Mouse (Mus musculus) testis, adult 2 months (tissue): ENCODE data around the gene Nfe2l1. TPM values are rescaled to one million over a fixed set of nuclear protein-coding genes. Genes with fewer than 3 reads are reported as not detected.
"Not testable (repeated sequence)": the region's sequence is repeated elsewhere in the genome, so short reads cannot be mapped to it uniquely, and the experiment has no call there.

Source experiments
- H3K27ac ChIP-seq: fragments of 200-500 bp; 2 replicates; pipeline ENCODE4 v1.5.1; 2012; ENCODE audit warnings: low read depth, low read length; ENCODE audit not compliant: control insufficient read depth, insufficient read depth
- H3K27me3 ChIP-seq: fragments of 200-500 bp; 2 replicates; pipeline ENCODE4 v1.6.1; 2012; ENCODE audit warnings: mild to moderate bottlenecking, low read length, moderate library complexity; ENCODE audit not compliant: control insufficient read depth, insufficient read depth
- H3K36me3 ChIP-seq: fragments of 200-500 bp; 2 replicates; pipeline ENCODE4 v1.6.1; 2012; ENCODE audit warnings: mild to moderate bottlenecking, low read length; ENCODE audit not compliant: control insufficient read depth, insufficient read depth
- H3K4me1 ChIP-seq: fragments of 200-500 bp; 2 replicates; pipeline ENCODE4 v1.6.1; 2012; ENCODE audit warnings: low read length; ENCODE audit not compliant: control insufficient read depth, insufficient read depth
- H3K4me3 ChIP-seq: fragments of 200-500 bp; 2 replicates; pipeline ENCODE4 v1.5.1; 2012; ENCODE audit warnings: low read depth, mild to moderate bottlenecking, low read length, moderate library complexity, mixed read lengths; ENCODE audit not compliant: control insufficient read depth
- CTCF ChIP-seq: fragments of 200-500 bp; IDR thresholded peaks from 2 replicates; pipeline ENCODE4 v1.5.1; 2012; ENCODE audit warnings: low read depth, mild to moderate bottlenecking, inconsistent platforms, low read length, moderate library complexity; ENCODE audit not compliant: control insufficient read depth, insufficient read depth, insufficient replicate concordance
- POLR2A ChIP-seq: fragments of 200-500 bp; IDR thresholded peaks from 2 replicates; pipeline ENCODE4 v1.6.1; 2012; ENCODE audit warnings: low read depth, mild to moderate bottlenecking, inconsistent platforms, low read length, moderate library complexity; ENCODE audit not compliant: control insufficient read depth
- polyA plus RNA-seq: library from polyadenylated mRNA; depleted of rRNA; stranded (reverse); fragments of >200 nt; gene quantifications from 2 replicates; pipeline ENCODE4 v1.2.3, GENCODE M21; 2012

The Nfe2l1 gene
- polyA plus RNA-seq, 1 experiment = 59.1 TPM

DNA sequence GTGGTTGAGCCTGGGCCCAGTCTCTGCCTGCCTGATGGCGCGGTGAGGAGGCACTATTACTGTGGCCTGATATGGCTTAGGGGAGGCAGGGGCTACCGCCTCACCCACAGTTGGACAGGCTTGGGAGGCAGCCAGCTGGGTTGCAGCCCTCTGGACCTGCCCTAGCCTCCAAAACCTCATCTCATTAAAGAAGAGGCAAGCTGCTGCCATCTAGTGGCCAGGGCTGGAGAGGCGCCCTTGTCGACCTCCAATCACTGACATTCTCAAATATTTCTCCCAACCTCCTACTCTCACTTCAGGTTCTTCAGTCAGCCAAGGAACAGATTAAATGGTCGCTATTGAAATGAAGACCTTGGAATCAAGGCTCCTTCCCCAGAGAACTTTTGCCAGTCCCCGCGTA, 30.8 kb upstream of the Nfe2l1 start:
- no peak for TF ChIP-seq POLR2A
- peak; percentile 91 for TF ChIP-seq CTCF
- Histone ChIP-seq H3K27ac (peak overlapping the region; percentile 67; the same call in 1 of the 2 replicates), H3K27me3 (no peaks in the 10 kb centered on the region), H3K4me3 (peak overlapping the region; percentile 90), H3K36me3 (no peaks in the 10 kb centered on the region), H3K4me1 (peaks cover 27% of the 10 kb centered on the region)

DNA sequence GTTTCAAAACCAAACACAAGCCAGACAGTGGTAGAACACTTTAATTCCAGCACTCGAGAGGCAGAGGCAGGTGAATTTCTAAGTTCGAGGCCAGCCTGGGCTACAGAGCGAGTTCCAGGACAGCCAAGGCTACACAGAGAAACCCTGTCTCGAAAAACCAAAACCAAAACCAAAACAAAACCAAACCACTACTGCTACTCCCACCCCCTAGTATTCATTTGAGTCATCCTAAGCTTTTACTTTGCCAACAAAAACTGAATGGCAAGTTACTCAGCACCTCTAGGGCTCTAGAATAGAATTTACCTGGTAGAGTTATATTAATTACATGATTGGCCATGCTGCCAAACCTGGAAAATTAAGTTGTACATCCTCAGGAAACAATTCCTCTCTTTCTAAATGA, 29.9 kb upstream of the Nfe2l1 start:
- Histone ChIP-seq H3K27ac (no peak overlapping the region), H3K4me1 (peaks cover 27% of the 10 kb centered on the region), H3K4me3 (no peak overlapping the region), H3K36me3 (no peaks in the 10 kb centered on the region), H3K27me3 (no peaks in the 10 kb centered on the region)
- TF ChIP-seq POLR2A (no peak), CTCF (no peak)

DNA sequence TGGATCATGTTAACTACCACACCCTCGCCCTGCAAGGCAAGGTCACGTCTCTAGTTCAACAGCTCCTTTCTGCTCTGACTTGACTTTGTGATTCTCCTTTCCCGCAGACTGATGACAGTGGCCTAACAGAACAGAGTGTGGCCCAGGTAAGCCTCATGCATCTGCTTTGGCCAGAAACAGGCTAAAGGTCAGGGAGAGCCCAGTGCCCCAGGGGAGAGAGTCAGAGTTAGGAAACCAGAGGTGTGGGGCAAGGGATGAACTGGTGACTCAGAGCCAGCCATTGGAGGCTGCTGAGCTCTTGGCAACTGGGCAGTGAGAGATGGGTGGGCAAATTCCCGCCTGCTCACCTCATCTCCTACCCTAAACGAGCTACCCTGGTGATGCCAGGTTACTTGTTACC, 27.7 kb upstream of the Nfe2l1 start:
- H3K36me3 ChIP-seq = no peaks in the 10 kb centered on the region
- H3K4me3 ChIP-seq = no peak overlapping the region
- peaks cover 16% of the 10 kb centered on the region for H3K4me1 ChIP-seq
- TF ChIP-seq POLR2A (no peak), CTCF (no peak)
- H3K27me3 ChIP-seq = no peaks in the 10 kb centered on the region
- no peak overlapping the region for H3K27ac ChIP-seq

DNA sequence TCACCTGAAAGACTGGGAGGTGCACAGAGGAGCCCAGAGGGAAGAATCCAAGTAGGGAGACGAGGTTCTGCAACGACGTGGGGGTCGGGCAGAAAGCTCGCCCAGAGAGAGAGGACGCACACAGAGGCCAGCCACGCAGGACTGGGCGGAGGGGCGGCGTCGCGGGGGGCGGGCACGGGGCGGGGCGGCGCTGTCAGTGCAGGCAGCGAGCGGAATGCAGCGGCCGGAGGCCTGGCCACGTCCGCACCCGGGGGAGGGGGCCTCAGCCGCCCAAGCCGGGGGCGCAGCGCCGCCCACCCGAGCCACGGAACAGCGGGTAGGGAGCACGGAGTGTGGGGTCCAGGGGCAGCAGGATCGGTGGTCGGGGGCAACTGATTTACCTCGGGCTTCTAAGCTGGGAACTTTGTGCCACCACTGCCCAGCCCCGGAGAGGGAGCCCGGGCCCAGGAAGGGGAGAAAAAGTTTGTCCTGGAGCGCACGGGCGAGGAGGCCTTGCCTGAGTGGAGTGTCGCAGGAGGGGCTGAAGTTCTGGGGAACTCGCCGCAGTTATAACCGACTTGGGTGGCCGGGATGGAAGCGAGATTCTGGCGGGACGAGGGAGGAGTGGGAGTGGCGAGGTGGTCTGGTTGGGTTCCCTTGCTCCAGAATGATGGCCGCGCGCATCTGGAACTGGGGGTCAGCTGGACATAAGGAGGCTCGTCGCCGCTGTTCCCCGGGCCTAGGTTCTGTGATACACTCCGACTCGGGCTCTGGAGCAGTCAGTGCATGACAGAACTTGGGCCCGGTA, 20.1 kb upstream of the Nfe2l1 start, which contains the start of gene Copz2:
Copz2 (plus strand) TSS at position 190 of the 787 bp plus-strand sequence.
- TF ChIP-seq POLR2A (no peak), CTCF (no peak)
- H3K27ac ChIP-seq = peak within 1 kb of the TSS; percentile 62
- H3K4me1 ChIP-seq = peaks cover 2% of the 10 kb centered on the region
- no peaks in the 10 kb centered on the region for H3K36me3 ChIP-seq
- no peaks in the 10 kb centered on the region for H3K27me3 ChIP-seq
- peak within 1 kb of the TSS; percentile 85 for H3K4me3 ChIP-seq

DNA sequence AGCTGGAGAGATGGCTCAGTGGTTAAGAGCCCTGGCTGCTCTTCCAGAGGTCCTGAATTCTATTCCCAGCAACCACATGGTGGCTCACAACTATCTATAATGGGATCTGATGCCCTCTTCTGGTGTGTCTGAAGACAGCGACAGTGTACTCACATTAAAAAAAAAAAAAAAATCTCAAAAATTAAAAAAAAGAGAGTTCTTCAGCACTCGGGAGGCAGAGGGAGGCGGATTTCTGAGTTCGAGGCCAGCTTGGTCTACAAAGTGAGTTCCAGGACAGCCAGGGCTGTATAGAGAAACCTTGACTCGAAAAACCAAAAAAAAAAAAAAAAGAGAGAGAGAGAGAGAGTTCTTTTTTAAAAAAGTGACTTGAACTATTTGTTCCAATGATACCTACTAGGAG, 19.4 kb upstream of the Nfe2l1 start:
- not testable (repeated sequence) for H3K4me3 ChIP-seq

DNA sequence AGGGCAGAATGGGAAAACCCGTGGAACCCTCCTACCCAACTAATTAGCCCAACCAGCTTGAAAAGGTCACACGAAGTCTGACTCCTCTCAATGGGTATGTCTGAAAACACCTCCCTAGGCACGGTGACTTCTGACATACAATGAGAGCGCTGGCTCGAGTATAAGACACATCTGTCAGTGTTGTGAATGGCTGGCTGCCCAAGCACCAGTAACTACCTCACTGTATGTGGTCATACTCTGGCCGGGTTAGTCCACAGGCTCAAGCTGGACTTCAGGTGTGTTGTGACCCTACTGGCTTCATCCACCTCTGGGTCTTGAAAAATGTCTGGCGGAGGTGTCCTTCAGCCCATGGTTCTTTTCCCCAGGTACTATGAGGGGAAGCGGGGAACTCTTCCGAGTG, 18.9 kb upstream of the Nfe2l1 start:
- Histone ChIP-seq H3K4me1 (peaks cover 2% of the 10 kb centered on the region), H3K27me3 (no peaks in the 10 kb centered on the region), H3K27ac (no peak overlapping the region), H3K36me3 (no peaks in the 10 kb centered on the region), H3K4me3 (no peak overlapping the region)
- no peak for TF ChIP-seq POLR2A
- no peak for TF ChIP-seq CTCF

More for the DNA sequence above, 19.4 kb upstream of the Nfe2l1 start:
- H3K36me3 ChIP-seq, H3K27me3 ChIP-seq, H3K27ac ChIP-seq, H3K4me1 ChIP-seq: not testable (repeated sequence)

GRCm38 (mm10) chr11:96847240-96847639, 17.5 kb upstream of the Nfe2l1 start:
- no peaks in the 10 kb centered on the region for H3K27me3 ChIP-seq
- H3K4me3 ChIP-seq = no peak overlapping the region
- TF ChIP-seq POLR2A = no peak
- TF ChIP-seq CTCF = no peak
- H3K4me1 ChIP-seq = peaks cover 2% of the 10 kb centered on the region
- H3K36me3 ChIP-seq = no peaks in the 10 kb centered on the region
- no peak overlapping the region for H3K27ac ChIP-seq
